Mouse (Mus musculus): ENCODE data around the gene Galnt2. TPM values are rescaled to one million over a fixed set of nuclear protein-coding genes. Genes with fewer than 3 reads are reported as not detected.

The Galnt2 gene
- polyA plus RNA-seq, 1 experiment from 2014 or later, result 44.0 TPM

GRCm38 (mm10) chr8:124394951-124395350 is 163.8 kb downstream of the Galnt2 start:
- H3K4me3 ChIP-seq (ENCODE audit: low read depth, low read length), result no peak overlapping the region
- H3K27ac ChIP-seq (ENCODE audit: low read depth, low read length), result no peak overlapping the region
- H3K4me2 ChIP-seq (replicated peaks; ENCODE audit: low read depth), result no peak overlapping the region; the same call in 1 of the 2 replicates
- 50% methylated on average over 7 of the region's 7 CpGs for WGBS
- H3K27me3 ChIP-seq (replicated peaks; ENCODE audit: control insufficient read depth, insufficient read depth, low read length), result no peaks in the 10 kb centered on the region
- no peak overlapping the region for H3K9ac ChIP-seq (ENCODE audit: low read depth, low read length)
- H3K9me3 ChIP-seq (ENCODE audit: control insufficient read depth), result no peaks in the 10 kb centered on the region
- no peaks in the 10 kb centered on the region for H3K4me1 ChIP-seq (replicated peaks; ENCODE audit: control insufficient read depth, insufficient read depth, low read length)
- ATAC-seq, result no peak
- H3K36me3 ChIP-seq (ENCODE audit: control insufficient read depth, insufficient read depth), result no peaks in the 10 kb centered on the region
- TF ChIP-seq CTCF (IDR thresholded peaks at IDR 0.05; ENCODE audit: low read depth), result no peak

Other genes starting within 250 kb of the Galnt2 start
- 10.7 and 11.9 TPM in 2 replicates for gene Abcb10, start 248.3 kb upstream of the Galnt2 start, polyA plus RNA-seq (2015; fragmentation: Nextera tagmentation; extraction: Ambion mirVana)
- gene Taf5l, start 210.0 kb upstream of the Galnt2 start, polyA plus RNA-seq (2015; fragmentation: Nextera tagmentation; extraction: Ambion mirVana), result 18.6 and 18.8 TPM in 2 replicates
- gene Urb2, start 209.9 kb upstream of the Galnt2 start, polyA plus RNA-seq (2015; fragmentation: Nextera tagmentation; extraction: Ambion mirVana), result 1.6 and 1.7 TPM in 2 replicates
- gene Pgbd5, start 208.3 kb downstream of the Galnt2 start, polyA plus RNA-seq (2015; fragmentation: Nextera tagmentation; extraction: Ambion mirVana), result 1.9 and 2.2 TPM in 2 replicates